Mouse (Mus musculus): ENCODE measurements at regions not wholly inside any gene's neighbourhood (a gene's known extent, or its start where the extent isn't known, plus 50 kb on each side); places are given as distances from the start of the nearest gene placed in this dataset.

- H3K27ac ChIP-seq (ENCODE audit: low read length) = no peak overlapping the region
- H3K4me2 ChIP-seq (ENCODE audit: low read depth, low read length) = no peak overlapping the region
- no peaks in the 10 kb centered on the region for H3K27me3 ChIP-seq (replicated peaks; ENCODE audit: control insufficient read depth, insufficient read depth, low read length)
- no peaks in the 10 kb centered on the region for H3K9me3 ChIP-seq (ENCODE audit: control insufficient read depth, low read length)
- no peak for ATAC-seq
- H3K4me1 ChIP-seq (ENCODE audit: control insufficient read depth, insufficient read depth, low read length) = no peaks in the 10 kb centered on the region
- no peaks in the 10 kb centered on the region for H3K36me3 ChIP-seq (ENCODE audit: control insufficient read depth, insufficient read depth, low read length)
- no peak overlapping the region for H3K4me3 ChIP-seq (ENCODE audit: low read length)
- WGBS = 64% methylated on average over 1 of the region's 1 CpGs
- H3K9ac ChIP-seq (ENCODE audit: low read depth, low read length) = no peak overlapping the region
Measured at GRCm38 (mm10) chrX:17965375-17965774, 180.3 kb upstream of the Dusp21 start.

- no peak overlapping the region for H3K4me3 ChIP-seq (ENCODE audit: low read length)
- no peak overlapping the region for H3K4me2 ChIP-seq (ENCODE audit: low read depth, low read length)
- no peaks in the 10 kb centered on the region for H3K27me3 ChIP-seq (replicated peaks; ENCODE audit: control insufficient read depth, insufficient read depth, low read length)
- H3K27ac ChIP-seq (ENCODE audit: low read length) = no peak overlapping the region
- H3K36me3 ChIP-seq (ENCODE audit: control insufficient read depth, insufficient read depth, low read length) = no peaks in the 10 kb centered on the region
- no peak overlapping the region for H3K9ac ChIP-seq (ENCODE audit: low read depth, low read length)
- ATAC-seq = no peak
- H3K9me3 ChIP-seq (ENCODE audit: control insufficient read depth, low read length) = no peaks in the 10 kb centered on the region
- H3K4me1 ChIP-seq (ENCODE audit: control insufficient read depth, insufficient read depth, low read length) = no peaks in the 10 kb centered on the region
Measured at GRCm38 (mm10) chrX:18014361-18014760, 131.3 kb upstream of the Dusp21 start.

GRCm38 (mm10) chrX:18048621-18049020 lies 97.0 kb upstream of the Dusp21 start:
- 41% methylated on average over 4 of the region's 4 CpGs for WGBS
- no peaks in the 10 kb centered on the region for H3K27me3 ChIP-seq (replicated peaks; ENCODE audit: control insufficient read depth, insufficient read depth, low read length)
- no peak overlapping the region for H3K27ac ChIP-seq (ENCODE audit: low read length)
- no peaks in the 10 kb centered on the region for H3K9me3 ChIP-seq (ENCODE audit: control insufficient read depth, low read length)
- no peak overlapping the region for H3K4me3 ChIP-seq (ENCODE audit: low read length)
- ATAC-seq = no peak
- no peaks in the 10 kb centered on the region for H3K36me3 ChIP-seq (ENCODE audit: control insufficient read depth, insufficient read depth, low read length)
- no peaks in the 10 kb centered on the region for H3K4me1 ChIP-seq (ENCODE audit: control insufficient read depth, insufficient read depth, low read length)
- H3K4me2 ChIP-seq (ENCODE audit: low read depth, low read length) = no peak overlapping the region
- H3K9ac ChIP-seq (ENCODE audit: low read depth, low read length) = no peak overlapping the region

GRCm38 (mm10) chrX:18081449-18081848 lies 64.2 kb upstream of the Dusp21 start:
- no peaks in the 10 kb centered on the region for H3K4me1 ChIP-seq (ENCODE audit: control insufficient read depth, insufficient read depth, low read length)
- H3K4me2 ChIP-seq (ENCODE audit: low read depth, low read length) = no peak overlapping the region
- H3K9me3 ChIP-seq (ENCODE audit: control insufficient read depth, low read length) = no peaks in the 10 kb centered on the region
- H3K27me3 ChIP-seq (replicated peaks; ENCODE audit: control insufficient read depth, insufficient read depth, low read length) = no peaks in the 10 kb centered on the region
- H3K9ac ChIP-seq (ENCODE audit: low read depth, low read length) = no peak overlapping the region
- no peak overlapping the region for H3K4me3 ChIP-seq (ENCODE audit: low read length)
- H3K36me3 ChIP-seq (ENCODE audit: control insufficient read depth, insufficient read depth, low read length) = no peaks in the 10 kb centered on the region
- 69% methylated on average over 8 of the region's 8 CpGs for WGBS
- ATAC-seq = peak; percentile 52
- no peak overlapping the region for H3K27ac ChIP-seq (ENCODE audit: low read length)

GRCm38 (mm10) chrX:18093274-18093673 lies 52.4 kb upstream of the Dusp21 start:
- H3K4me3 ChIP-seq (ENCODE audit: low read length) = no peak overlapping the region
- no peaks in the 10 kb centered on the region for H3K9me3 ChIP-seq (ENCODE audit: control insufficient read depth, low read length)
- H3K4me1 ChIP-seq (ENCODE audit: control insufficient read depth, insufficient read depth, low read length) = no peaks in the 10 kb centered on the region
- no peaks in the 10 kb centered on the region for H3K36me3 ChIP-seq (ENCODE audit: control insufficient read depth, insufficient read depth, low read length)
- H3K9ac ChIP-seq (ENCODE audit: low read depth, low read length) = no peak overlapping the region
- H3K4me2 ChIP-seq (ENCODE audit: low read depth, low read length) = no peak overlapping the region
- no peak overlapping the region for H3K27ac ChIP-seq (ENCODE audit: low read length)
- ATAC-seq = no peak
- H3K27me3 ChIP-seq (replicated peaks; ENCODE audit: control insufficient read depth, insufficient read depth, low read length) = no peaks in the 10 kb centered on the region

Data from intestine, embryonic 16.5 days (tissue).